Mouse (Mus musculus) CH12.LX (cell line): ENCODE data around the gene Jun. TPM values are rescaled to one million over a fixed set of nuclear protein-coding genes. Genes with fewer than 3 reads are reported as not detected.

Experiments used
- DNase-seq: peaks from one replicate; pipeline ENCODE4 v3.0.0-alpha.2; 2013; ENCODE audit errors: extremely low read depth
- H3K27ac ChIP-seq: 2 replicates; pipeline ENCODE4 v1.5.1; 2012; ENCODE audit warnings: low read depth, mild to moderate bottlenecking, control low read depth, moderate library complexity; ENCODE audit not compliant: insufficient read depth
- H3K27me3 ChIP-seq: replicated peaks from 2 replicates; pipeline ENCODE3; 2012; ENCODE audit warnings: inconsistent platforms
- H3K36me3 ChIP-seq, 2 experiments: replicated peaks in 1 of 2; 2 replicates each; pipeline versions ENCODE3 to v1.6.1; 2012; ENCODE audit warnings: inconsistent platforms in 1 of 2, low read length in 1 of 2, mild to moderate bottlenecking in 1 of 2, mixed read lengths in 1 of 2, moderate library complexity in 1 of 2; ENCODE audit not compliant: control insufficient read depth in 1 of 2, insufficient read depth in 1 of 2
- H3K4me1 ChIP-seq, 2 experiments: 2 replicates each; pipeline ENCODE4 v1.6.1; 2012; ENCODE audit warnings: inconsistent platforms in 1 of 2, moderate library complexity in 1 of 2; ENCODE audit not compliant: insufficient read depth in 2 of 2, control insufficient read depth in 1 of 2
- H3K4me2 ChIP-seq: 2 replicates; pipeline ENCODE4 v1.6.1; 2012; ENCODE audit warnings: low read depth, mild to moderate bottlenecking, control low read depth; ENCODE audit not compliant: poor library complexity, insufficient read depth, severe bottlenecking
- H3K4me3 ChIP-seq, 3 experiments: fragments of 150-350 bp in 1 of 3; sonication (generic) in 1 of 3; replicated peaks in 1 of 3; 2 replicates each; pipeline versions ENCODE3 to v1.5.1; 2011 to 2012; ENCODE audit warnings: low read depth in 2 of 3, low read length in 2 of 3, mild to moderate bottlenecking in 2 of 3, moderate library complexity in 2 of 3, control low read depth in 1 of 3, improper control_type of control experiment in 1 of 3, inconsistent platforms in 1 of 3, mixed read lengths in 1 of 3; ENCODE audit not compliant: poor library complexity in 1 of 3
- H3K79me2 ChIP-seq: replicated peaks from 2 replicates; pipeline ENCODE4 v1.6.1; 2012; ENCODE audit warnings: mild to moderate bottlenecking, moderate library complexity; ENCODE audit not compliant: control insufficient read depth, poor library complexity, insufficient read depth, severe bottlenecking; ENCODE audit errors: extremely low read depth
- H3K9ac ChIP-seq: 2 replicates; pipeline ENCODE4 v1.6.1; 2012; ENCODE audit warnings: low read depth, mild to moderate bottlenecking, control low read depth, moderate library complexity; ENCODE audit not compliant: insufficient read depth
- H3K9me3 ChIP-seq: replicated peaks from 2 replicates; pipeline ENCODE3; 2012; ENCODE audit warnings: low read length, inconsistent platforms, mixed read lengths
- BHLHE40 ChIP-seq: IDR thresholded peaks from 2 replicates; pipeline ENCODE4 v1.6.1; 2011; ENCODE audit warnings: mild to moderate bottlenecking, low read depth, low read length, improper control_type of control experiment
- CHD1 ChIP-seq: IDR thresholded peaks from 2 replicates; pipeline ENCODE4 v1.6.1; 2012; ENCODE audit warnings: low read depth, low read length, improper control_type of control experiment, inconsistent platforms
- CHD2 ChIP-seq: IDR thresholded peaks from 2 replicates; pipeline ENCODE4 v1.6.1; 2011; ENCODE audit warnings: low read length, improper control_type of control experiment
- CTCF ChIP-seq, 2 experiments: IDR thresholded peaks in 1 of 2; conservative IDR thresholded peaks in 1 of 2; 2 replicates each; pipeline ENCODE4 v1.5.1; 2011 to 2012; ENCODE audit warnings: low read depth in 2 of 2, low read length in 2 of 2, improper control_type of control experiment in 1 of 2, inconsistent platforms in 1 of 2, mild to moderate bottlenecking in 1 of 2, moderate library complexity in 1 of 2
- ETS1 ChIP-seq: conservative IDR thresholded peaks from 2 replicates; pipeline ENCODE4 v1.6.1; 2012; ENCODE audit warnings: low read depth, mild to moderate bottlenecking, inconsistent platforms, low read length, improper control_type of control experiment, moderate library complexity
- HCFC1 ChIP-seq: IDR thresholded peaks from 2 replicates; pipeline ENCODE4 v1.6.1; 2012; ENCODE audit warnings: low read depth, mild to moderate bottlenecking, inconsistent platforms, low read length, improper control_type of control experiment
- IRF4 ChIP-seq: IDR thresholded peaks from 2 replicates; pipeline ENCODE4 v1.6.1; 2014; ENCODE audit warnings: low read depth, mild to moderate bottlenecking, inconsistent platforms, low read length, improper control_type of control experiment
- JUN ChIP-seq: IDR thresholded peaks from 2 replicates; pipeline ENCODE4 v1.6.1; 2011; ENCODE audit warnings: low read depth, mild to moderate bottlenecking, low read length, improper control_type of control experiment, moderate library complexity; ENCODE audit not compliant: insufficient read depth
- MAX ChIP-seq: IDR thresholded peaks from 2 replicates; pipeline ENCODE4 v1.6.1; 2011; ENCODE audit warnings: low read length, improper control_type of control experiment
- MEF2A ChIP-seq: IDR thresholded peaks from 2 replicates; pipeline ENCODE4 v1.6.1; 2014; ENCODE audit warnings: low read depth, mild to moderate bottlenecking, inconsistent platforms, low read length, improper control_type of control experiment, borderline replicate concordance
- MYC ChIP-seq: IDR thresholded peaks from 2 replicates; pipeline ENCODE4 v1.6.1; 2011; ENCODE audit warnings: low read depth, mild to moderate bottlenecking, improper control_type of control experiment, low read length
- NRF1 ChIP-seq: IDR thresholded peaks from 2 replicates; pipeline ENCODE4 v1.6.1; 2014; ENCODE audit warnings: low read depth, mild to moderate bottlenecking, inconsistent platforms, low read length, improper control_type of control experiment, moderate library complexity
- PAX5 ChIP-seq: IDR thresholded peaks from 2 replicates; pipeline ENCODE4 v1.6.1; 2012; ENCODE audit warnings: low read length, inconsistent platforms, mixed read lengths
- RAD21 ChIP-seq: IDR thresholded peaks from 2 replicates; pipeline ENCODE4 v1.6.1; 2011; ENCODE audit warnings: low read depth, mild to moderate bottlenecking, low read length, improper control_type of control experiment, moderate library complexity
- TBP ChIP-seq: conservative IDR thresholded peaks from 2 replicates; pipeline ENCODE4 v1.6.1; 2011; ENCODE audit warnings: low read depth, low read length, improper control_type of control experiment
- TCF12 ChIP-seq: IDR thresholded peaks from 2 replicates; pipeline ENCODE4 v1.6.1; 2014; ENCODE audit warnings: low read depth, mild to moderate bottlenecking, inconsistent platforms, low read length, improper control_type of control experiment
- UBTF ChIP-seq: IDR thresholded peaks from 2 replicates; pipeline ENCODE4 v1.6.1; 2012; ENCODE audit warnings: low read depth, mild to moderate bottlenecking, inconsistent platforms, low read length, improper control_type of control experiment, moderate library complexity
- USF1 ChIP-seq: IDR thresholded peaks from 2 replicates; pipeline ENCODE4 v1.6.1; 2014; ENCODE audit warnings: low read depth, mild to moderate bottlenecking, inconsistent platforms, low read length, improper control_type of control experiment
- ZC3H11A ChIP-seq: IDR thresholded peaks from 2 replicates; pipeline ENCODE4 v1.6.1; 2012; ENCODE audit warnings: low read depth, mild to moderate bottlenecking, inconsistent platforms, low read length, improper control_type of control experiment
- ZKSCAN1 ChIP-seq: IDR thresholded peaks from 2 replicates; pipeline ENCODE4 v1.6.1; 2012; ENCODE audit warnings: low read depth, inconsistent platforms, low read length, improper control_type of control experiment, borderline replicate concordance
- ZMIZ1 ChIP-seq: IDR thresholded peaks from 2 replicates; pipeline ENCODE4 v1.6.1; 2012; ENCODE audit warnings: low read depth, mild to moderate bottlenecking, inconsistent platforms, low read length, improper control_type of control experiment
- dilution Hi-C: fragments of 300-500 bp; cut with MboI; formaldehyde crosslinking; loops from 2 replicates; pipeline ENCODE4 v1.14.3; 2020; ENCODE audit warnings: low sequenced_read_pairs; ENCODE audit not compliant: extremely low pct_unique_long_range_greater_than_20kb, extremely low pct_ligation_motif_present
- in situ Hi-C: fragments of 300-500 bp; cut with MboI; formaldehyde crosslinking; loops from 3 replicates; pipeline ENCODE4 v1.14.3; 2019; ENCODE audit warnings: low sequenced_read_pairs, low pct_ligation_motif_present, low pct_unique_long_range_greater_than_20kb, mixed read lengths
- polyA plus RNA-seq: library from polyadenylated mRNA; unstranded; fragments of >175 nt; gene quantifications from 2 replicates; pipeline ENCODE4 v1.2.1, GENCODE M21; 2012; ENCODE audit warnings: low read depth; ENCODE audit not compliant: insufficient read length
- total RNA-seq, 2 experiments: library from RNA; depleted of rRNA; stranded (reverse); fragments of 300-350 nt in 1 of 2; fragments of >200 nt in 1 of 2; gene quantifications; 2 replicates each; pipeline ENCODE4 v1.2.3; 2012 to 2014

Gene Jun
- total and polyA plus RNA-seq, 3 experiments = 7.2 to 15.0 (median 10.4) TPM

GRCm38 (mm10) chr4:95023350-95023953 lies 28.6 kb downstream of the Jun start:
- Histone ChIP-seq H3K4me2 (no peak overlapping the region), H3K4me1 (peaks cover 0 to 7% of the 10 kb centered on the region in 2 experiments; a peak in 1 of 4 replicates), H3K27me3 (no peaks in the 10 kb centered on the region), H3K79me2 (no peaks in the 10 kb centered on the region), H3K9me3 (no peaks in the 10 kb centered on the region), H3K9ac (no peak overlapping the region), H3K27ac (no peak overlapping the region), H3K4me3 (no peak overlapping the region), H3K36me3 (no peaks in the 10 kb centered on the region)
- dilution Hi-C loops = no loop called here
- no peak for DNase-seq
- in situ Hi-C loops = loop anchor here (25.0 kb wide), 1 partner anchor 714 kb away; no protein-coding TSS in a partner anchor
- TF ChIP-seq MEF2A (no peak), ETS1 (no peak), UBTF (no peak), IRF4 (no peak), TCF12 (no peak), HCFC1 (no peak), CTCF (conservative IDR thresholded peaks at IDR 0.05 in 1 of 2, IDR thresholded peaks at IDR 0.05 in 1 of 2; ENCODE audit: low read depth in 2 of 2, low read length in 2 of 2) (no peak), NRF1 (no peak), MYC (no peak), BHLHE40 (no peak)
- TF ChIP-seq, all 38 proteins: peak for 0

GRCm38 (mm10) chr4:95021649-95022637 lies 30.1 kb downstream of the Jun start:
- no peaks in the 10 kb centered on the region for H3K36me3 ChIP-seq
- in situ Hi-C loops = loop anchor here (25.0 kb wide), 1 partner anchor 715 kb away; no protein-coding TSS in a partner anchor
- no peaks in the 10 kb centered on the region for H3K79me2 ChIP-seq
- no peaks in the 10 kb centered on the region for H3K9me3 ChIP-seq
- dilution Hi-C loops = no loop called here
- no peak overlapping the region for H3K4me2 ChIP-seq
- no peaks in the 10 kb centered on the region for H3K27me3 ChIP-seq
- no peak overlapping the region for H3K4me3 ChIP-seq
- H3K9ac ChIP-seq = no peak overlapping the region
- no peak overlapping the region for H3K27ac ChIP-seq
- TF ChIP-seq CHD1 (no peak), ZKSCAN1 (no peak), ZMIZ1 (no peak), ETS1 (no peak), NRF1 (no peak), PAX5 (no peak), MEF2A (no peak), MAX (no peak), CHD2 (no peak), TBP (no peak), TCF12 (no peak), JUN (no peak), CTCF (conservative IDR thresholded peaks at IDR 0.05 in 1 of 2, IDR thresholded peaks at IDR 0.05 in 1 of 2; ENCODE audit: low read depth in 2 of 2, low read length in 2 of 2) (no peak), RAD21 (no peak), UBTF (no peak), ZC3H11A (no peak), BHLHE40 (no peak), USF1 (no peak)
- peaks cover 0 to 7% of the 10 kb centered on the region in 2 experiments; a peak in 1 of 4 replicates for H3K4me1 ChIP-seq
- DNase-seq = no peak
